In the genomic region with DNA sequence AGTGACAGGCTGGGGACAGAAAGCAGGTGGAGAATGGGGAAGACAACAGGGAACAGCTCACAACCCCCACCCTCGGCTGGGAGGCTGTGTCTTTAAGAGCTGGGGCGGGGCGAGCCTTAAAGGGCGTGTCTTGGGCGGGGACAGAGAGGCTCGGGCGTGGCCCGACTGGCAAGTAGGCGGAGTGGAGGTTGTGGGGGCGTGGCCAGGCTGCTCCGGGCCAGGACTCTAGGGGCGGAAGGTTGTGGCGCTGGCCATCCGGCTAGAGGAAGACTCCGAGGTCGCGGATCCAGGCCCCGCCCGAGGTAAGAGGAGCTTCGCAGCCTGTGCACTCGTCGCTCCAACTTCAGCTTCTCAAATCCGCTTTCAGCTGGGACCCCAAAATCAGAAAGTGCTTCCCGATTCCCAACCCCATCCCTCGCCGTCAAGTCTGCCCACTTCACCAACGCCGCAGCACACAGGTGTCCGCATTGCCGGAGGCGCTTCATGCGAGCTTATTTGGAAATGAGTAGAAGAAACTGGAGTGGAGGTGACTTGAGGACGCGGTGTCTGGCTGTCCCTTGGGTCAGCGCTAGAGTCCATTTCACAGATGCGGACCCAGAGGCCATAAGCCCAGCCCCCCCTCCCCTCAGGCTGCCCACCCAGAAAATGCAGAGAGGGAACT, we compare ENCODE assay signal across 8 mouse cellular contexts. TPM values are rescaled to one million over a fixed set of nuclear protein-coding genes. Genes with fewer than 3 reads are reported as not detected.
DNase-seq lines count a peak whose midpoint lies in the region; ATAC-seq lines count a peak whose summit lies in the region.

A gene (plus strand): TSS at position 187 of the 661 bp plus-strand sequence.

- H3K4me3 ChIP-seq in forebrain, embryonic 11.5 days (ENCODE audit: low read depth, low read length) = peak within 1 kb of the TSS; percentile 39
- H3K4me3 ChIP-seq in heart, embryonic 16.5 days (ENCODE audit: low read length) = peak within 1 kb of the TSS; percentile 64
- peak within 1 kb of the TSS; percentile 62 for H3K4me3 ChIP-seq in liver, embryonic 15.5 days (replicated peaks)
- H3K4me3 ChIP-seq in neural tube, embryonic 12.5 days = peak within 1 kb of the TSS; percentile 34

- no peak within 1 kb of the TSS for H3K27ac ChIP-seq in forebrain, embryonic 11.5 days (ENCODE audit: low read depth, low read length)
- H3K27ac ChIP-seq in heart, embryonic 16.5 days (ENCODE audit: low read length) = no peak within 1 kb of the TSS
- H3K27ac ChIP-seq in liver, embryonic 15.5 days (replicated peaks) = peak within 1 kb of the TSS; percentile 71
- no peak within 1 kb of the TSS for H3K27ac ChIP-seq in neural tube, embryonic 12.5 days

- peak; percentile 86 for DNase-seq in c-Kit-positive CD71-negative TER-119-negative erythroid progenitor cells, embryonic 14.5 days (ENCODE audit: low read depth)
- DNase-seq in forebrain, embryonic 11.5 days (ENCODE audit: low spot score) = peak; percentile 97
- DNase-seq in kidney, postnatal 36 days = peak; percentile 98 to 99
- DNase-seq in telencephalon, adult 2 months (ENCODE audit: low read depth, low spot score) = peak; percentile 52

- peaks cover 2% of the 10 kb centered on the region; the same call in 1 of the 2 replicates for H3K27me3 ChIP-seq in forebrain, embryonic 11.5 days (ENCODE audit: control insufficient read depth, insufficient read depth, low read length)
- H3K27me3 ChIP-seq in heart, embryonic 16.5 days (ENCODE audit: control insufficient read depth, insufficient read depth, low read length) = no peaks in the 10 kb centered on the region
- peaks cover 10% of the 10 kb centered on the region; the same call in 1 of the 2 replicates for H3K27me3 ChIP-seq in liver, embryonic 15.5 days
- H3K27me3 ChIP-seq in neural tube, embryonic 12.5 days (replicated peaks) = peaks cover 7% of the 10 kb centered on the region; the same call in 1 of the 2 replicates

- under 1% methylated on average over 36 of the region's 36 CpGs for WGBS in forebrain, embryonic 11.5 days
- WGBS in heart, embryonic 16.5 days = under 1% methylated on average over 35 of the region's 36 CpGs
- under 1% methylated on average over 36 of the region's 36 CpGs for WGBS in liver, embryonic 15.5 days (ENCODE audit: insufficient replicate concordance)
- WGBS in neural tube, embryonic 12.5 days = 1% methylated on average over 36 of the region's 36 CpGs

- H3K4me1 ChIP-seq in forebrain, embryonic 11.5 days (replicated peaks; ENCODE audit: control insufficient read depth, insufficient read depth, low read length) = 0 out of 2 replicates have a peak, but pooled peaks cover 7% of the 10 kb centered on the region
- H3K4me1 ChIP-seq in heart, embryonic 16.5 days (ENCODE audit: control insufficient read depth, insufficient read depth, low read length) = peaks cover 21% of the 10 kb centered on the region
- peaks cover 48% of the 10 kb centered on the region for H3K4me1 ChIP-seq in liver, embryonic 15.5 days (replicated peaks)
- H3K4me1 ChIP-seq in neural tube, embryonic 12.5 days = peaks cover 36% of the 10 kb centered on the region

- H3K4me2 ChIP-seq in forebrain, embryonic 11.5 days (ENCODE audit: low read depth, low read length, severe bottlenecking) = peak within 1 kb of the TSS; percentile 60
- peak within 1 kb of the TSS; percentile 79 for H3K4me2 ChIP-seq in heart, embryonic 16.5 days (ENCODE audit: low read depth, low read length)
- H3K4me2 ChIP-seq in liver, embryonic 15.5 days = peak within 1 kb of the TSS; percentile 77
- peak within 1 kb of the TSS; percentile 62 for H3K4me2 ChIP-seq in neural tube, embryonic 12.5 days (replicated peaks)

- H3K9me3 ChIP-seq in forebrain, embryonic 11.5 days (ENCODE audit: control insufficient read depth, low read length) = no peaks in the 10 kb centered on the region
- H3K9me3 ChIP-seq in heart, embryonic 16.5 days (replicated peaks; ENCODE audit: control insufficient read depth, low read length) = no peaks in the 10 kb centered on the region
- H3K9me3 ChIP-seq in liver, embryonic 15.5 days (replicated peaks) = no peaks in the 10 kb centered on the region
- H3K9me3 ChIP-seq in neural tube, embryonic 12.5 days = no peaks in the 10 kb centered on the region

- ATAC-seq in CD4-positive, CD25-positive, alpha-beta regulatory T cell, adult 4 months = peak; percentile 100
- ATAC-seq in forebrain, embryonic 11.5 days (replicated peaks; ENCODE audit: low FRiP score) = peak; percentile 92
- peak; percentile 95 for ATAC-seq in heart, embryonic 16.5 days (replicated peaks; ENCODE audit: extremely low read depth, insufficient read depth, low FRiP score)
- peak; percentile 86 for ATAC-seq in liver, embryonic 15.5 days (ENCODE audit: insufficient read depth)
- ATAC-seq in neural tube, embryonic 12.5 days (ENCODE audit: low FRiP score, low read depth) = peak; percentile 86

- peak within 1 kb of the TSS; percentile 33; the same call in 1 of the 2 replicates for H3K9ac ChIP-seq in forebrain, embryonic 11.5 days (ENCODE audit: low read length)
- peak within 1 kb of the TSS; percentile 70 for H3K9ac ChIP-seq in heart, embryonic 16.5 days (ENCODE audit: low read length)
- H3K9ac ChIP-seq in liver, embryonic 15.5 days = peak within 1 kb of the TSS; percentile 53
- 0 out of 2 replicates have a peak within 1 kb of the TSS, but pooled peaks have one; percentile 13 for H3K9ac ChIP-seq in neural tube, embryonic 12.5 days

- no peaks in the 10 kb centered on the region for H3K36me3 ChIP-seq in forebrain, embryonic 11.5 days (ENCODE audit: control insufficient read depth, insufficient read depth, low read length)
- no peaks in the 10 kb centered on the region for H3K36me3 ChIP-seq in heart, embryonic 16.5 days (ENCODE audit: control insufficient read depth, insufficient read depth)
- H3K36me3 ChIP-seq in liver, embryonic 15.5 days (replicated peaks) = 0 out of 2 replicates have a peak, but pooled peaks cover 5% of the 10 kb centered on the region
- no peaks in the 10 kb centered on the region for H3K36me3 ChIP-seq in neural tube, embryonic 12.5 days

RNA-seq across cellular contexts. Expression of the gene that starts here (rescaled TPM):
- polyA plus RNA-seq in CD4-positive, CD25-positive, alpha-beta regulatory T cell, adult 4 months (2017; shearing (Covaris generic)) = 10 to 100 TPM in 1 of 2 experiments, 1 to 10 TPM in 1; 6.4 to 11.7 TPM
- 2.9 and 3.3 TPM in 2 replicates for polyA plus RNA-seq in forebrain, embryonic 11.5 days (2014; fragmentation: Nextera tagmentation; extraction: Ambion mirVana)
- 3.5 and 4.3 TPM in 2 replicates for polyA plus RNA-seq in heart, embryonic 16.5 days (2015; fragmentation: Nextera tagmentation; extraction: Ambion mirVana)
- 7.4 and 8.2 TPM in 2 replicates for polyA plus RNA-seq in liver, embryonic 15.5 days (2015; fragmentation: Nextera tagmentation; extraction: Ambion mirVana)
- polyA plus RNA-seq in neural tube, embryonic 12.5 days (2016; fragmentation: Nextera tagmentation; extraction: Ambion mirVana) = 5.6 and 6.9 TPM in 2 replicates

Comparison
In these comparisons a context has a peak if more than half of its experiments do, and no peak if none do; other contexts are left out.
1. H3K9ac ChIP-seq: peak in every context shown above with its lines; median percentile 70 in heart, embryonic 16.5 days; 53 in liver, embryonic 15.5 days; 33 in forebrain, embryonic 11.5 days; 13 in neural tube, embryonic 12.5 days.